Mouse (Mus musculus): ENCODE results near the gene Ccdc24.

Gene Ccdc24

DNA sequence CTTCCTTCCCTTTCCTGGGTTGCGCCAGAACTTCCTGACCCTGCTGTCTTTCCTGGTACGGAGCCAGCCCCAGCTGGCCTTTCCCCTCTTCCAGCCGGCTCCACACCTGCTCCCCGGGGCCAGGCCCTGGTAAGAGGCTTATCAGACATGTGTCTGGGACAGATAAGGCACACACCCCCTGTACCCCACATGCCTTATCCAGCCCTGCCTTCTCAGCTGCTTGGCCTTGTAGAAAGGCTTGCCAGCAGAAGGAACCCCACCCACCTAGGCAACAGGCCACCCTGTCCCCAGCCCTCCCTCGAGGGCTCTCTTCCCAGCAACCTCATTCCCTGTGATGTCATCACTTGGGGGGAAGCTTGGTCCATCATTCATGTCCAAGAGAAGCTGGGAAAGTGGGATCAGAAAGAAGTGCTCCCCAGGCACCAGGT is 42.2 kb downstream of the Ccdc24 start:
- no peak for DNase-seq (ENCODE audit: extremely low spot score, low spot score)

- DNase-seq (ENCODE audit: extremely low spot score, low spot score): peak; percentile 71
These were observed 42.9 kb downstream of the Ccdc24 start for GRCm38 (mm10) chr4:117829260-117830123.

DNA sequence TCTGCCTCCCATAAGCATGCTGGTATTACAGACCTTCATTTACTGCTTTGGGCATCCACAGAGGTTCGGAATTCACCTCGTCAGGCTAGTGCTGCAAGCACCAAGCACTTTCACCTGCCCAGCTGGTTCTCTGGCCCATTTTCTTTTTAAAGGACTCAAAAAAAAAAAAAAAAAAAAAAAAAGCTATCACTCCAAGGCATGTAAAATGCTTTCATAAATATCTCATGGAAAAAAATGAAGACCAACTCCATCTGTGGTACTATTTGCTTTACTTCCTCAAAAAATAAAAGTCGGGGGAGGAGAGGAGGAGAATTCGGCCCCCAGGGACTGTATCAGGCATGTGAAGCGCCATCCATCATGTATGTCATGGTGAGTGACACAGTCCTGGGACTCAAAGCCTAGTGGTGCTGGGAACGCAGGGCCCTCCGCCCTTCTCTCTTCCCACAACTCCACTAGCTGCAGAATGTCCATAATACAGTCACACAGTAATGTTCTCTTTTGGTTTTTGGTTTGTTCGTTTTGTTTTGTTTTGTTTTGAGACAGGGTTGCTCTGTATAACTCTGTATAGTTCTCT is 43.7 kb downstream of the Ccdc24 start:
- DNase-seq (ENCODE audit: extremely low spot score, low spot score): no peak

GRCm38 (mm10) chr4:117818032-117818431 is 54.3 kb downstream of the Ccdc24 start:
- no peak for DNase-seq (ENCODE audit: extremely low spot score, low spot score)

- DNase-seq (ENCODE audit: extremely low spot score, low spot score): no peak
These were observed 55.6 kb downstream of the Ccdc24 start for GRCm38 (mm10) chr4:117816776-117817175.

Measured in neural tube, embryonic 10.5 days (tissue).